Mouse (Mus musculus): ENCODE results near the gene Hs3st3b1. TPM values are rescaled to one million over a fixed set of nuclear protein-coding genes. Genes with fewer than 3 reads are reported as not detected.

Hs3st3b1 gene
- polyA plus RNA-seq, 1 experiment: 9.3 TPM

DNA sequence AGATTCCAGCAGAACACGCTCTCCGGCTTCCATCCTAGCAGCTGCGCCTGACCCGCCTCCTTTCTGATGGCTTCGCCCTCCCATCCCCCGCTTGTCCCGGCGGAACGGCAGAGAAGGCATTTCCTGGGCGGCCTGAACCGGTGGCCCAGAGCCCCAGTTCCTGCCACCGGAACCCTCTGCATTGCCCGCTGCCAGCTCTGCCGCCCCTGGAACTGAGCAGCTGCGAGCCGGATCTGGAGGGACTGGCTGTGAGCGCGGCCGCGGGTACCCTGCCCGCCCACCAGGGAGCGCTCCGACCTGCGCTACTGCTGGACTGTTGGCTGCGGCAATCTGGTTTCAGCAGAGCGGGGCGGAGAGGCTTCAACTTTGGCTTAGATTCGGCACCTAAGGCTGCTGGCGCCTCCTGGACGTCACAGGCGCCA is 3.1 kb upstream of the Hs3st3b1 start:
- 2% methylated on average over 31 of the region's 31 CpGs for WGBS
- Histone ChIP-seq H3K36me3 (ENCODE audit: control insufficient read depth, insufficient read depth, low read length) (no peaks in the 10 kb centered on the region), H3K4me3 (ENCODE audit: control insufficient read depth, insufficient read depth, low read length) (no peak overlapping the region), H3K27me3 (ENCODE audit: control insufficient read depth, insufficient read depth, low read length) (peaks cover 22% of the 10 kb centered on the region), H3K27ac (ENCODE audit: control insufficient read depth, insufficient read depth, low read length) (no peak overlapping the region), H3K4me1 (replicated peaks; ENCODE audit: control insufficient read depth, insufficient read depth, low read length) (peaks cover 25% of the 10 kb centered on the region)
- TF ChIP-seq CTCF (IDR thresholded peaks at IDR 0.05; ENCODE audit: borderline replicate concordance, control insufficient read depth, extremely low read depth, insufficient read depth, low read length, poor library complexity): peak; percentile 86
- no peak for TF ChIP-seq POLR2A (IDR thresholded peaks at IDR 0.05; ENCODE audit: control insufficient read depth, extremely low read depth, insufficient read depth, low read length, poor library complexity)
- peak; percentile 77 for DNase-seq

DNA sequence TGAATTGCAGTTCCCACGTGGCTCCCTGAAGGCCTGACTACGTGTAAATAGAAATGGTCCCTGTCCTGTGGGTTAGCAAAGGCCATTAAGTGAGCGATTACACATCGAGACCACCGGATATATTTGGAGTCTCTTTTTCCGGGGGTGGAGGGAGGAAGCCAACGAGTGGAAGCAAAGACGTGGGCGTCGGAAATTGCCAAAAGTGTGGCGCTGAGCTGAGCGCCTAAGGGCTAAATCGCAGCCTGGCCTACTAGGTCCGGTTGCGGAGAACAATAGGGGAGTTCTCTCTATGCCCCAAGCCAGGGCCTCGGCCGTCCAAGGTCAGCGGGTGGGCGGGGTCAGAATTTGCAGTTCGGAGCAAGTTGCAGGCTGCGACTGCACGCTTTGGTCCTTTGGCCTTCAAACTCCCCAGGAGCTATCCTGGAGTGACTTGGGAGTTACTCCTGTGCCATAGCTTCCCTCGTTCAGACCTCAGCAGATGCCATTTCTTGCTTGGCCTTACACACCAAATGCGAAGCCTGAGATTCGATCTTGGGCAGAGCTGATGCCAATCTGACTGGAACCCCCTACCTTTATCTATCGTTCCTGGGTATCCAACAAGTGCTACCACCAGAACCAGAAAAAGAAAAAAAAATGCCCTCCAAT is 2.3 kb upstream of the Hs3st3b1 start:
- TF ChIP-seq POLR2A (IDR thresholded peaks at IDR 0.05; ENCODE audit: control insufficient read depth, extremely low read depth, insufficient read depth, low read length, poor library complexity) (no peak), CTCF (IDR thresholded peaks at IDR 0.05; ENCODE audit: borderline replicate concordance, control insufficient read depth, extremely low read depth, insufficient read depth, low read length, poor library complexity) (no peak)
- peaks cover 25% of the 10 kb centered on the region for H3K4me1 ChIP-seq (replicated peaks; ENCODE audit: control insufficient read depth, insufficient read depth, low read length)
- H3K27ac ChIP-seq (ENCODE audit: control insufficient read depth, insufficient read depth, low read length): no peak overlapping the region
- 8% methylated on average over 26 of the region's 26 CpGs for WGBS
- peak; percentile 16 for DNase-seq
- H3K4me3 ChIP-seq (ENCODE audit: control insufficient read depth, insufficient read depth, low read length): peak overlapping the region; percentile 11; the same call in 1 of the 2 replicates
- peaks cover 22% of the 10 kb centered on the region for H3K27me3 ChIP-seq (ENCODE audit: control insufficient read depth, insufficient read depth, low read length)
- H3K36me3 ChIP-seq (ENCODE audit: control insufficient read depth, insufficient read depth, low read length): no peaks in the 10 kb centered on the region

DNA sequence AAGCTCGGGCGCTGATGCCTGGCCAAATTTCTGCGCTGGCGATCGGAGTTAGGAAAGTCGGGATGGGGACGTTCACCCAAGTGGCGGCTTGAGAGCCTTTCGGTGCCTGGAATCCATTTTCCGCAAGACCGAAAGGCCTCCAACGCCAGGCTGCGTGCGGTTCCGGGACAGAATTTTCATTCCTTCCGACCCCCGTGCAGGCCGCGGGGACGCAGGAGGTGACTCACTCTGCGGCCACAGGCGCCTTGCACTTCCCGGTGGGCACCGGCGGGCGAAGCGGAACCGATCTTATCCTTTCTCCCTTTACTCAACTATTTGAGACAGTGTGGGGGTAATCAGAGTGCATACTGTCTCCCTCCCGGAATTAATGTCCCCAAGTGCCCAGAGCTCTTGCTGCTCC is 1.3 kb upstream of the Hs3st3b1 start:
- no peak for DNase-seq
- Histone ChIP-seq H3K36me3 (ENCODE audit: control insufficient read depth, insufficient read depth, low read length) (no peaks in the 10 kb centered on the region), H3K4me1 (replicated peaks; ENCODE audit: control insufficient read depth, insufficient read depth, low read length) (peaks cover 25% of the 10 kb centered on the region), H3K4me3 (ENCODE audit: control insufficient read depth, insufficient read depth, low read length) (peak overlapping the region; percentile 4), H3K27ac (ENCODE audit: control insufficient read depth, insufficient read depth, low read length) (no peak overlapping the region), H3K27me3 (ENCODE audit: control insufficient read depth, insufficient read depth, low read length) (peaks cover 26% of the 10 kb centered on the region)
- WGBS: 3% methylated on average over 29 of the region's 29 CpGs
- TF ChIP-seq CTCF (IDR thresholded peaks at IDR 0.05; ENCODE audit: borderline replicate concordance, control insufficient read depth, extremely low read depth, insufficient read depth, low read length, poor library complexity) (no peak), POLR2A (IDR thresholded peaks at IDR 0.05; ENCODE audit: control insufficient read depth, extremely low read depth, insufficient read depth, low read length, poor library complexity) (no peak)

DNA sequence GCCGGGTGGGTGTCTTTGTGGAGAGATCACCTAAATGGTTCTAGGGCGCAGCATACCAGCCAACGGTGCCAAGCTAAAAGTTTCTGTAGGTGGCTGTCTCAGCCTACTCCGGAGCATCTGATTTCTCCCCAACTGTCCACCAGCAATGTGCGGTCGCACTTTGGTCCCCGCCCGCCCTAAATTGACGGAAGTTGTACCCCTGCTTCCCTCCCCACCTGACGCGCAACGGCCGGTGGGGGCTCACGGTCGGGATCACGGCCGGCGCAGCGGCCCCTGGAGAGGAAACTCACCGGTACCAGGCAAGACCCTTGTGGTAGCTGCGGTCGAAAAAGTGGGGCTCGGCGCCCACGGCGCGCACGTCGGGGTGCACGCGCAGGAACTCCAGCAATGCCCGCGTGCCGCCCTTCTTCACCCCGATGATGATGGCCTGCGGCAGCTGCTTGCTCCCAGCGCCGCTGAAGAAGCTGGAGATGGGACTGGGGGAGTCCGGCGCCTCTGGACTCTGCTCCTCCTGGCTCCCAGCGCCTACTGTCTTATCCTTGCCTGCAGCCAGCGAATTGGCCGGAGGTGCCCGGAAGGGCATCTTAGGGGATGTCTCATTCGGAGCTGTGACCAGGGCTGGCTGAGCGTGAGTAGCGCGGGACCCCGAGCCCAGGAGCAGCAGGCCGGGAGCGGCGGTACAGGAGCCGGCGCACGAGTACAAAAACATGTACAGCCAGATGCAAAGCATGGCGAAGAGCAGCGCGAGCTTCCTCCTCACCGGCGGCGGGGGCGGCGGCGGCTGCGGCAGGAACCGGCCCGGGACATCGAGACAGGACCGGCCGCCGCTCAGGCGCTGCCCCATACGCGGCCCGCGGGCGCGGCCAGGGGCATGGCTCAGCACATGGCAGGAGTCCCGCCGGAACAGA is 792 bp downstream of the Hs3st3b1 start:
- DNase-seq: peak; percentile 28
- 2% methylated on average over 80 of the region's 80 CpGs for WGBS
- no peak overlapping the region for H3K27ac ChIP-seq (ENCODE audit: control insufficient read depth, insufficient read depth, low read length)

DNA sequence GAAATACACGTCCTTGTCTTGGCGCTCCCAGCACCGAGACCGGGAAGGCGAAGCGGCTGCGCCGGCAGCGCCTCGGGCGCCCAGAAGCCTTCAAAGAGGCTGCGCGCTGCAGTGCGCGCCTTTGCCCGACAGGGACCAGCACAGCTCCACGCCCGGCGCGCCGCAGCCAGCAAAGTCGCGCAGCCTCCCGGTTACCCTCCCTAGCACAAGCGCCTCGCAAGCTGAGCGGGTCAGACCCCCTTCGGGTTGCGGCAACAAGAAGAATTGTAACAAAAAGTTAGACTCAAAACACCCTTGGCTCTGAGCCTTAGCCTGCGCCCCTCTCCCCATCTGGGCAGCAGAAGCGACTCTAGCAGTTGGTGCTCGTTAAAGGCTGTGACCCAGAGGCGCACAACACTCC is 1.6 kb downstream of the Hs3st3b1 start:
- H3K4me3 ChIP-seq (ENCODE audit: control insufficient read depth, insufficient read depth, low read length): peak overlapping the region; percentile 44
- peak; percentile 68; the same call in 1 of the 2 replicates for TF ChIP-seq CTCF (IDR thresholded peaks at IDR 0.05; ENCODE audit: borderline replicate concordance, control insufficient read depth, extremely low read depth, insufficient read depth, low read length, poor library complexity)
- no peak for TF ChIP-seq POLR2A (IDR thresholded peaks at IDR 0.05; ENCODE audit: control insufficient read depth, extremely low read depth, insufficient read depth, low read length, poor library complexity)
- DNase-seq: peak; percentile 69
- H3K27ac ChIP-seq (ENCODE audit: control insufficient read depth, insufficient read depth, low read length): no peak overlapping the region
- peaks cover 25% of the 10 kb centered on the region for H3K4me1 ChIP-seq (replicated peaks; ENCODE audit: control insufficient read depth, insufficient read depth, low read length)
- H3K27me3 ChIP-seq (ENCODE audit: control insufficient read depth, insufficient read depth, low read length): peaks cover 26% of the 10 kb centered on the region
- WGBS: 1% methylated on average over 33 of the region's 33 CpGs
- no peaks in the 10 kb centered on the region for H3K36me3 ChIP-seq (ENCODE audit: control insufficient read depth, insufficient read depth, low read length)

More for the DNA sequence above, 792 bp downstream of the Hs3st3b1 start:
- no peaks in the 10 kb centered on the region for H3K36me3 ChIP-seq (ENCODE audit: control insufficient read depth, insufficient read depth, low read length)
- TF ChIP-seq POLR2A (IDR thresholded peaks at IDR 0.05; ENCODE audit: control insufficient read depth, extremely low read depth, insufficient read depth, low read length, poor library complexity) (no peak), CTCF (IDR thresholded peaks at IDR 0.05; ENCODE audit: borderline replicate concordance, control insufficient read depth, extremely low read depth, insufficient read depth, low read length, poor library complexity) (no peak)
- peaks cover 25% of the 10 kb centered on the region for H3K4me1 ChIP-seq (replicated peaks; ENCODE audit: control insufficient read depth, insufficient read depth, low read length)
- H3K27me3 ChIP-seq (ENCODE audit: control insufficient read depth, insufficient read depth, low read length): peaks cover 26% of the 10 kb centered on the region
- H3K4me3 ChIP-seq (ENCODE audit: control insufficient read depth, insufficient read depth, low read length): peak overlapping the region; percentile 44
